Mouse (Mus musculus) liver, adult 2 months (tissue): Measurements from ENCODE around the gene Olfr700.

Source experiments
- CTCF ChIP-seq: fragments of 200-500 bp; IDR thresholded peaks from 2 replicates; pipeline ENCODE4 v1.5.1; 2011; ENCODE audit warnings: low read depth, low read length, control low read depth
- POLR2A ChIP-seq: fragments of 200-500 bp; IDR thresholded peaks from 2 replicates; pipeline ENCODE4 v1.6.1; 2011; ENCODE audit warnings: low read length, control low read depth; ENCODE audit not compliant: insufficient read depth; ENCODE audit errors: extremely low read depth

DNA sequence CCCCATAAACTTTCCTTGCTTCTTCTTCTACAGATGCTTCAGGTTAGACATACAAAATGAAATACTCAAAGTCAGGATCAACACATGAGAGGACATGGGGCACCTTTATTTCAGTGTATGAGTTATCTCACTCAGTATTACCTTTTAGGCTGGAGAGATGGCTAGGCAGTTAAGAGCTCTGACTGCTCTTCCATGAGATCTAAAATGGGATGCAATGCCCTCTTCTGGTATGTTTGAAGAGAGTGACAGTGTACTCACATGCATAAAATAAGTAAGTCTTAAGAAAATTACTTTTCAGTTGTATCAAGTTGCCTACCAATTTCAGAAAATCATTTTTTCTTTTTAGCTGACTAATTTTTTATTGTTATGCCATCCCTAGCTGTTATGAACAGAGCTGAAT is 20.3 kb downstream of the Olfr700 start:
- TF ChIP-seq POLR2A = no peak
- no peak for TF ChIP-seq CTCF
